Mouse (Mus musculus): ENCODE data around the gene Srp9.

The Srp9 gene

DNA sequence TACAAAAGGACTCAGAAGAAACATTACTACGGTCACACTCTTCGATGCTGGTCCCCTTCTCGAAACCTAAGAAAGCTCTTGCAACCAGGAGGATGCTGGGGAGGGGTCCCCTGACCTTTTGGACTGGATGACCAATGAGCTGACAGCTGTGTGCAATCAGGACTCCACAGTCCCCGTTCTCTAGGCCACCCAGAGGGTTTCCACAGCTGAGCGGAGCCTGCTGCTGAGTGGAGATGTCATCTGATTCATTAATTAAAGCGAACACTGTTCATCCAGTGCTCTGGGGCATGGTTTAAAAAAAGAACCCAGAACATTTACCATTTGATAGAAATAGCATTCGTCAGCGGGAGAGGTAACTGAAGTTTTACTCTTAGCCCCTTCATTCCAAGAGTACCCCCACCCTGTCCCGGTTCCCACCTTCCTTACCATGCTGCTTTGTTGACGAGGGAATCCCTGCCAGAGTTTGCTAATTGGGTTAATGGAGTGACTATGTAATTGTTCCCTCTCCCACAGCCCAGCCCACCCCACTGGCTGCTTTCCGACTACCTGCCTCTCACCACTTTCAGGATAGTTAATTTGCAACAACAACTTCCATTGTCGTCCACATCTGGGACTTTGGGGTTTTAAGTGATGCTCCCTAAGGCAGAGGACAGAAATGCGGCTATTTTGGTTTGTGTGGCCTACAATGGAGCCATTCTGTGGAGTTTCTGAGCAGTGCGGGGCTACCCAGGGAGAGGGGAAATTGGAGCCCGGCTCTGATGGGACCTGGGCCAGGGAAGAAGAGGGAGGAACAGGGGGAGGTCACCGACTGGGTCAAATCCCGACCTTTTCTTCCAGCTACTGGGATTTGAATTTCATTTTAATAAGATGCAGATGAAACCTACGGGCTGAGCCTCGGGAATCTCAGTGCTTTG lies 10.7 kb upstream of the Srp9 start:
- no peak for TF ChIP-seq GATA4 (IDR thresholded peaks at IDR 0.05; ENCODE audit: insufficient replicate concordance, low read length)

- TF ChIP-seq GATA4 (IDR thresholded peaks at IDR 0.05; ENCODE audit: insufficient replicate concordance, low read length): no peak
These were observed 9.3 kb upstream of the Srp9 start for GRCm38 (mm10) chr1:182115197-182115596.

DNA sequence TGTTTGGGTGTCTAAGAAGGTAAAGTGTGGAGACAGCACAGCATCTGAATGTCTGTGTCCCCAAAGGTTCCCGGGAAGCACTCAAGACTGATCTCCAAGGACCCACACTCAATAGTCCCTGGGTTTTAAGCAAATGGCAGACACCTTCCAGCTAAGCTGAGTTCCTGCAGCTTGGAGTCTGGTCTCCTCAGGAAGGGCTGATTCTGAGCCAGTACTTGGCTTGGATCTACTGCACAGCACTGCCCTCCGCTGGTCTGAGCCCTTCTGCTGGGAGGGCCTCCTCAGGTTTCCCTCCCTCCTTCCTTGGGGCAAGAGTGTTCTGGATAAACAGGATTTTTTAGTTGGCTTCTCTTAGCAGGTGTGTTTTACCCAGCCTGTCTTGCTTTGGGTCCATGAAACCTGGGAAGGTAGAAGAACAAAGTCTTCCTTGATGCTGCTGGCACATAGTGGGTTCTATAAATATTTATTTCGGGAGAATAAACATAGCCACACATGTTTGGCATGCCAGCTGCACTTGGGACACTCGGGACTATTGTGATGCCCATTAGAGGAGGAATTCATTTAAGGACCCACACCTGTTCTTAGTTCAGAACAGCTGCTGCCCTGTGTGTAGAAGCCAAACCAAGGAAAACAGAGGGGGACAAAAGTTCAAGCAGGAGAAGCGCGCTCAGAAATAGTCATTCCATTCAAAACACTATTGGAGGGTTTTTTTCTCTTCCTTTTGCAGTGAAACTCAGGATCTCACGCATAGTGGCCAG lies 8.7 kb upstream of the Srp9 start:
- no peak for TF ChIP-seq GATA4 (IDR thresholded peaks at IDR 0.05; ENCODE audit: insufficient replicate concordance, low read length)

- no peak for TF ChIP-seq GATA4 (IDR thresholded peaks at IDR 0.05; ENCODE audit: insufficient replicate concordance, low read length)
These were observed 2.1 kb upstream of the Srp9 start for GRCm38 (mm10) chr1:182122413-182122812.

DNA sequence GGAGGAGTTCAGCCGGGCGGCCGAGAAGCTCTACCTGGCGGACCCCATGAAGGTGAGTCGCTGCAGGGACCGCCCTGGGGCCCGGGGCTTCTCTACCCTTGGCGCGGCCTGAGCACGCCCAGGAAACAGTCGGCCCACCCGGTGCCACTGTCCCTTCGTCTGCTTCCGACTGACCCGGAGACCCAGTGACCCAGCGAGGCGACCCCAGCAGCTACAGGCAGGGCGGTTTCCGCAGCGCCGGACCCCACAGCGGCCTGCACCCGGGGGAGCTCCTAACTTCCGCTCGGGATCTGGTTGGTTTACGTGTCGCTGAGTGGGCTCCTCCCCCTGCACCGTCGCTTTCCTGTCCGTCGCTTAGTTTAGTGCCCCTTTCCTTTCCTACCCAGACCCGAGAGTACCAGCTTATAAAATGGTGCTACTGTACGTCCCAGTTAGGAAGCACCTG lies 409 bp downstream of the Srp9 start:
- TF ChIP-seq GATA4 (IDR thresholded peaks at IDR 0.05; ENCODE audit: insufficient replicate concordance, low read length): 0 out of 2 replicates have a peak, but pooled peaks have one; percentile 9

DNA sequence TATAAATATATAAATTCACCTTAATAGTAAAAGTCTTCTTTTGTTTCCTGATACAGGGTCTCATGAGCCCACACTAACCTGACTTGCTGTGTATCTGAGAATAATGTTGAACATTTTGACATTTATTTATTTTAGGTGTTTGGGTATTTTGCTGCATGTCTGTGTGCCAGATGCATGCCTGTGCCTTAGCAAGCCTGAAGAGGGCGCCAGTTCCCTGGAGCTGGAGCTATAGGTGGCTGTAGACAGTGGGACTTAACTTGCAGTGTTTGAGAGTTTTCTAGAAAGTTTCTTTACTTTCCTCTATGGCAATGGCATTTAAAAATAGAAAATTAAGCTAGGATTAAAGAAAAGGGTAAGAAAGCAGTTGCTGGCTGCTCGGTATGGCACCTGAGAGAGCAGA lies 6.3 kb downstream of the Srp9 start:
- TF ChIP-seq GATA4 (IDR thresholded peaks at IDR 0.05; ENCODE audit: insufficient replicate concordance, low read length): no peak

DNA sequence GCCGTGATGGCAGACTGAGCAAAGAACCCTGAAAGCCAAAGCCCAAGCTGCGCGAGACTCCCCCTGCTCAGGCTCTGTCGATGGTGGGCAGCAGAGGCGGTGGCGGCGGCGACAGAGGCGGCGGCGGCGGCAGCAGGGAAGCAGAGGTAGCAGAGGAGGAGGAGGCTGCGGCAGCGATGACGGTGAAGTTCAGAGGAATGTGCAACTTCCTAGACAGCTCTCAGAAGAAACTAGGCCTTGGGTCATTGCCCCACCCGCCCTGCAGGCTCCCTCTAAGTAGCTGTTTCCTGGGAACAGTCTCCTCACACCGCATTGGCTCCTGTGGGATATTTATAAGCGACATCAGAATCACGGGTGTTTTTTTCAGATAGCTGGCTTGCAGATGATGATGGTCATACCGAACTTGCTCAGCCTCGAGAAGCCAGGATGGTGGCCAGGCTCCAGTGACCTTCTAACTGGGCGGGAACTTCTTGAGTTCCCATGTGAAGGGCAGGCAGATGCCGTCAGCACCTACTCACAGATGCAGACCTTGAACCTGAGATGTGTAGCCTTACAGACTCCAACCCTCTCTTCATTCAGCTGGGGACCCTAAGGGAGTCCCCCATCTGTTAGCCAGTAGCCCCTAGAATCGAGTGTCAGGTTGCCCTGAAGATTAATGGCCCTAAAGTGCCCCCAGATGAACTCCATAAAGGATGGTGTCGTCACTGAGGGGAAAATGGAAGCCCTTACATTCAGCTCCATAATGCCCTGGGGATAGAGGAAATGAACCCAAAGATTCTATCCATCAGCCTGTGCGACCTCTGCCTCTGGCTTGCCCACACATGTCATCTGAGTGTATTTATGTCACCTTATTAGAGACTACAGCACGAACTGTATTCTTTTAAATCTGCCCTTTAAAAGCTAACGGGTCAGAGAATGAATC lies 12.9 kb downstream of the Srp9 start:
- no peak for TF ChIP-seq GATA4 (IDR thresholded peaks at IDR 0.05; ENCODE audit: insufficient replicate concordance, low read length)

- TF ChIP-seq GATA4 (IDR thresholded peaks at IDR 0.05; ENCODE audit: insufficient replicate concordance, low read length): no peak
These were observed 13.6 kb downstream of the Srp9 start for GRCm38 (mm10) chr1:182138172-182138571.

DNA sequence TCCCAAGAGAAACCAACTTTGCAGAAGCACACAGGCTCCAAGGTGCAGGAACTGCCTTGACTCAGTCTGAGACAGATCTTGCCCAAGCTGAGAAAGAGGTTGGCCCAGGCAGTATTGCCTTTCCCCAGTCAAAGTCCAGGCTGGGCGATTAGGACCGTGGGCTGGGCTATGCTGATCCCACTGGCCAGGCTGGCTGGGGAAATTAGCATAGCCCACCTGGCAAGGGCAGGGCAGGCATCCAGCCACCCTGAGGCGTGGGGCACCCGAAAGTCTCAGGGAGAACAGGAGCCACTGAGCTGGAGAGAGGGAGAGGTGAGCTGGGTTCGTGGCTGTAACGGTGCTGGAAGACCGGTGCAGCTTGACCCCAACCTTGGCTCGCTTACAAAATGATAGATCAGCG lies 15.4 kb downstream of the Srp9 start:
- no peak for TF ChIP-seq GATA4 (IDR thresholded peaks at IDR 0.05; ENCODE audit: insufficient replicate concordance, low read length)

DNA sequence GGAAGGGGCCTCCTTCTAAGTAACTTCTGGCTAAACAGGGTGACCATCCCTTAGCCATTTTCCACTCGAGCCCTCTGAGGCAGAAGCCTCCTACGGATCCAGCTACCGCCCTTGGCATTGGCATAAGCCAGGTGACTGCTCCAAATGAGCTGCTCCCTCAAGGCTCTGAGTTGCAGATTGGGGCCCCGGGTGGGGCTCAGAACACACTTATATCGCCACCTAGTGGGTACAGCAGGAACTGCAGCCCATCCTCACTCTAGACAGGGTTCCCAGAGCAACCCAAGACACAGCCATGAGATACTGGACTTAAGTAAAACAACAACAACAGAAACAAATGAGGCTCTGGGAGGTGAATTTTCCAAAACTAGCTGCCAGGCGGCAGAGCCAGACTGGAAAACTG lies 15.8 kb downstream of the Srp9 start:
- no peak for TF ChIP-seq GATA4 (IDR thresholded peaks at IDR 0.05; ENCODE audit: insufficient replicate concordance, low read length)

DNA sequence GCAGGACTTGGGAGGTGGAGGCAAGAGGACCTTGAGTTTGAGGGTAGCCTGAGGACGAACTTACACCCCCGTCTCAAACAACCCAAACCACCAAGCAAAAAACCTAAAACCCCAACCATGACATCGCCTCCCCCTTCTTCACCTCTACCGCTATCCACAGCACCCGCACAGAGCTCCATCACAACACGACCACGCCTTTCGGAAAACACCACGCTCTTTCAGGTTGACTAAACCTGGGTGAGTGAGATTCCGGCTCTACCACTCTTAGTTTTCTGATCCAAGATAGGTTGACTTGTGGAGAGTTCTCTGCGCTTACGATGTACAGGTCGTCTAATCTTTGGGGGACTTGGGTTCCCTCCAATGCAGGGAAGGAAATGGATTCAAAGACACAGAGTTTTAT lies 18.2 kb downstream of the Srp9 start:
- no peak for TF ChIP-seq GATA4 (IDR thresholded peaks at IDR 0.05; ENCODE audit: insufficient replicate concordance, low read length)

- no peak for TF ChIP-seq GATA4 (IDR thresholded peaks at IDR 0.05; ENCODE audit: insufficient replicate concordance, low read length)
These were observed 18.8 kb downstream of the Srp9 start for GRCm38 (mm10) chr1:182143288-182143687.

GRCm38 (mm10) chr1:182145546-182145945 lies 21.0 kb downstream of the Srp9 start:
- TF ChIP-seq GATA4 (IDR thresholded peaks at IDR 0.05; ENCODE audit: insufficient replicate concordance, low read length): no peak

GRCm38 (mm10) chr1:182148864-182149514 lies 24.5 kb downstream of the Srp9 start:
- TF ChIP-seq GATA4 (IDR thresholded peaks at IDR 0.05; ENCODE audit: insufficient replicate concordance, low read length): no peak
